20 mouse cellular contexts compared by ENCODE assay signal in genomic region chr2:116727591-116727990, GRCm38 (mm10).
"Had no signal": no experiment of that assay in that cellular context is flagged by ENCODE, and none has a peak within 500 bp of the region (broad histone marks: within the 10 kb centered on the region; RNA-seq: fewer than 3 reads in every experiment).

No protein-coding gene starts in this region.

- H3K27me3 ChIP-seq: liver, embryonic 13.5 days; lung, embryonic 15.5 days; megakaryocyte, embryonic 14.5 days; neural tube, embryonic 12.5 days; neural tube, embryonic 15.5 days; stomach, embryonic 15.5 days had no signal

- H3K4me3 ChIP-seq: left cerebral cortex, adult 2 months; liver, embryonic 13.5 days; lung, embryonic 15.5 days; megakaryocyte, embryonic 14.5 days; neural tube, embryonic 12.5 days; neural tube, embryonic 15.5 days; stomach, embryonic 15.5 days had no signal

- H3K9me3 ChIP-seq: liver, embryonic 13.5 days; lung, embryonic 15.5 days; megakaryocyte, embryonic 14.5 days; neural tube, embryonic 12.5 days; neural tube, embryonic 15.5 days; stomach, embryonic 15.5 days had no signal

- H3K9ac ChIP-seq: liver, embryonic 13.5 days; lung, embryonic 15.5 days; neural tube, embryonic 12.5 days; neural tube, embryonic 15.5 days; stomach, embryonic 15.5 days had no signal

- H3K27ac ChIP-seq: left cerebral cortex, adult 2 months; liver, embryonic 13.5 days; lung, embryonic 15.5 days; neural tube, embryonic 12.5 days; neural tube, embryonic 15.5 days; stomach, embryonic 15.5 days had no signal

- H3K36me3 ChIP-seq: liver, embryonic 13.5 days; lung, embryonic 15.5 days; neural tube, embryonic 12.5 days; neural tube, embryonic 15.5 days; stomach, embryonic 15.5 days had no signal

- H3K4me2 ChIP-seq: liver, embryonic 13.5 days; lung, embryonic 15.5 days; midbrain, embryonic 11.5 days; neural tube, embryonic 12.5 days; neural tube, embryonic 15.5 days; stomach, embryonic 15.5 days had no signal

- H3K4me1 ChIP-seq: liver, embryonic 13.5 days; lung, embryonic 15.5 days; megakaryocyte, embryonic 14.5 days; neural tube, embryonic 12.5 days; neural tube, embryonic 15.5 days; stomach, embryonic 15.5 days had no signal

- ATAC-seq: intestine, postnatal 0 days had no signal

- DNase-seq: kidney, adult 8-10 months; kidney, postnatal 36 days; layer of hippocampus, postnatal 36 days; liver, embryonic 13.5 days; lung, postnatal 10 days; lung, postnatal 36 days; midbrain, embryonic 14.5 days; right cerebral cortex, adult 18-20 months; right cerebral cortex, postnatal 14 days; right cerebral cortex, postnatal 4 days; thymus, adult 18-20 months; thymus, postnatal 36 days had no signal
